Mouse (Mus musculus): Measurements from ENCODE around the gene Rps6kb2. TPM values are rescaled to one million over a fixed set of nuclear protein-coding genes. Genes with fewer than 3 reads are reported as not detected.

Gene Rps6kb2
- total RNA-seq, 2 experiments from 2014 or later: 28.5 to 31.3 TPM

- no peak for DNase-seq
- intact Hi-C loops (cut with DNase I; ENCODE audit: low total_unique reads): no loop called here
Measured at GRCm38 (mm10) chr19:4106654-4107053, 56.5 kb downstream of the Rps6kb2 start.

- intact Hi-C loops (cut with DNase I; ENCODE audit: low total_unique reads): no loop called here
- no peak for DNase-seq
Measured at GRCm38 (mm10) chr19:4104675-4105194, 58.4 kb downstream of the Rps6kb2 start.

Other genes with a start within 250 kb of the Rps6kb2 start
- 1 to 10 TPM; 2.1 to 2.5 TPM for gene Aldh3b1, start 233.5 kb downstream of the Rps6kb2 start, total RNA-seq (2021)
- gene Unc93b1, start 228.2 kb downstream of the Rps6kb2 start, total RNA-seq (2021): 10 to 100 TPM; 13.7 to 13.8 TPM
- not detected for gene Aldh3b3, start 204.7 kb downstream of the Rps6kb2 start, total RNA-seq (2021)
- under 1 TPM; 0.38 to 0.80 TPM for gene Aldh3b2, start 191.0 kb downstream of the Rps6kb2 start, total RNA-seq (2021)
- 1 to 10 TPM; 3.6 to 4.2 TPM for gene Acy3, start 176.8 kb downstream of the Rps6kb2 start, total RNA-seq (2021)
- gene Tbx10, start 170.6 kb downstream of the Rps6kb2 start, total RNA-seq (2021): not detected
- 10 to 100 TPM; 19.2 to 19.6 TPM for gene Nudt8, start 162.8 kb downstream of the Rps6kb2 start, total RNA-seq (2021)
- gene Gm49405, start 162.7 kb downstream of the Rps6kb2 start, total RNA-seq (2021): under 1 TPM; 0.18 to 0.31 TPM
- under 1 TPM; 0.57 to 0.84 TPM for gene Doc2g, start 160.0 kb downstream of the Rps6kb2 start, total RNA-seq (2021)
- 100 to 1,000 TPM; 365 to 434 TPM for gene Ndufv1, start 150.5 kb downstream of the Rps6kb2 start, total RNA-seq (2021)
- 100 to 1,000 TPM; 228 to 235 TPM for gene Gstp1, start 125.4 kb downstream of the Rps6kb2 start, total RNA-seq (2021)
- 10 to 100 TPM; 72.8 to 85.9 TPM for gene Gstp2, start 117.3 kb downstream of the Rps6kb2 start, total RNA-seq (2021)
- gene Gstp3, start 103.8 kb downstream of the Rps6kb2 start, total RNA-seq (2021): not detected
- gene Cabp2, start 81.8 kb downstream of the Rps6kb2 start, total RNA-seq (2021): not detected
- gene Cdk2ap2, start 66.2 kb downstream of the Rps6kb2 start, total RNA-seq (2021): 10 to 100 TPM; 17.3 to 17.5 TPM
- 1 to 10 TPM; 3.7 to 4.2 TPM for gene Pitpnm1, start 63.4 kb downstream of the Rps6kb2 start, total RNA-seq (2021)
- gene Aip, start 37.5 kb downstream of the Rps6kb2 start, total RNA-seq (2021): 10 to 100 TPM; 51.4 to 57.9 TPM
- not detected for gene Gpr152, start 23.6 kb downstream of the Rps6kb2 start, total RNA-seq (2021)
- under 1 TPM in 1 of 2 experiments, not detected in 1; 0.14 TPM for gene Cabp4, start 19.3 kb downstream of the Rps6kb2 start, total RNA-seq (2021)
- 10 to 100 TPM; 31.7 to 31.8 TPM for gene Coro1b, start 14.7 kb downstream of the Rps6kb2 start, total RNA-seq (2021)
- gene Ptprcap, start 9.8 kb downstream of the Rps6kb2 start, total RNA-seq (2021): under 1 TPM; 0.29 to 0.78 TPM
- 10 to 100 TPM; 23.4 to 27.5 TPM for gene Carns1, start 12.1 kb upstream of the Rps6kb2 start, total RNA-seq (2021)
- 1 to 10 TPM; 2.7 TPM for gene Tbc1d10c, start 27.9 kb upstream of the Rps6kb2 start, total RNA-seq (2021)
- gene Ppp1ca, start 28.7 kb upstream of the Rps6kb2 start, total RNA-seq (2021): 100 to 1,000 TPM; 266 to 269 TPM
- gene Rad9a, start 38.3 kb upstream of the Rps6kb2 start, total RNA-seq (2021): 1 to 10 TPM; 3.1 to 3.4 TPM
- 1 to 10 TPM in 1 of 2 experiments, under 1 TPM in 1; 0.58 to 1.2 TPM for gene Clcf1, start 50.9 kb upstream of the Rps6kb2 start, total RNA-seq (2021)
- gene AC109138.7, start 51.0 kb upstream of the Rps6kb2 start, total RNA-seq (2021): not detected
- 10 to 100 TPM; 21.4 to 22.7 TPM for gene Pold4, start 68.5 kb upstream of the Rps6kb2 start, total RNA-seq (2021)
- 1 to 10 TPM; 2.6 to 4.4 TPM for gene Ssh3, start 105.8 kb upstream of the Rps6kb2 start, total RNA-seq (2021)
- under 1 TPM; 0.62 to 0.90 TPM for gene Ankrd13d, start 119.8 kb upstream of the Rps6kb2 start, total RNA-seq (2021)
- gene Grk2, start 142.9 kb upstream of the Rps6kb2 start, total RNA-seq (2021): 10 to 100 TPM; 31.8 to 36.4 TPM
- gene Kdm2a, start 234.9 kb upstream of the Rps6kb2 start, total RNA-seq (2021): 10 to 100 TPM; 27.7 to 29.0 TPM